Mouse (Mus musculus): ENCODE data around the gene Nip7. TPM values are rescaled to one million over a fixed set of nuclear protein-coding genes. Genes with fewer than 3 reads are reported as not detected.
"Not testable (repeated sequence)": the region's sequence is repeated elsewhere in the genome, so short reads cannot be mapped to it uniquely, and the experiment has no call there.

The Nip7 gene
- polyA plus RNA-seq (2015; fragmentation: Nextera tagmentation; extraction: Ambion mirVana) = 59.3 and 72.9 TPM in 2 replicates

DNA sequence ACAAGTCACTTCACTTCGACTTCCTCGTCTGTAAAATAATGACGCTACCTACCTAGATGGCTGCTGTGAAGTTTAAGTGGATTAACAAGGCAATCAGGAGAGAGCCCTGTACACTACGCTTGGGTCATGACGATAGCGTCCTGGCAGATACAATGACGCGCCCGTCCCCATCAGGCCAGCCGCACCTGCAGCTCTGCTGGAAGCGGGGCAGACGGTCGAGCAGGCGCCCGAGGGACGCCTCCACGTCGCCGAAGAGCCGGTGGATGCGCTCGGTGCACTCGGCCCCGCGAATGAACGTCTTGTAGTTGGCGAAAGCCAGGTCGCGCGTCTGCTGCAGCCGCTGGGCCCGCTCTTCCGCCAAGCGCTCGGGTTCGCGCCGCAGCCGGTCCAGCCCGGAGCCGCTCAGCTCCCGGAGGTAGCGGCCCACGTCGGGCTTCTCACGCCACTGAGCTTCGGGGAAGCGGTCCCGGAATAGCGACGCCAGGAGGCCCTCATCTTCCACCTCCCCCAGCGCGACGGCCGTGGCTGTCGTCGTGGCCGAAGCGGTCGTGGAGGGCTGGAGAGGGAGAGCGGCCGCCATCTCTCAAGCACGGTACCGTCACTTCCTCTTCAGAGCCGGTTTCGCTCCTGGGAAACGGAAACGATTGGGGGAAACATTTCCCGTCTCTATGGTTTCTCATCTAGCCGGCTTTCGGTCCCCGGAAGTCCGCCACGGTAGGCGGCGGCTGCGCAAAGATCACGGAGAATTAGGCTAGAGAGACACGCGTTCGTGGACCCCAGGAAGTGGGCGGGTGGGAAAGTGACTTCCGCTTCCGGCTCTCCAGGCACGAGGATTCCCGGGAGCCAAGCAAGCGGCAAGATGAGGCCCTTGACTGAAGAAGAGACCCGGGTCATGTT lies at the start of gene Nip7, which contains the start of gene Cog8:
TSS of gene Nip7 (plus strand) at position 802 of the 897 bp plus-strand sequence.
TSS of gene Cog8 (minus strand) at position 614 of the 897 bp plus-strand sequence.
- peak; percentile 96 for ATAC-seq (ENCODE audit: low FRiP score)
- H3K27ac ChIP-seq (replicated peaks) = peak within 1 kb of the TSS; percentile 88
- peak within 1 kb of the TSS; percentile 96 for H3K4me3 ChIP-seq (replicated peaks)
- H3K27me3 ChIP-seq (replicated peaks) = no peaks in the 10 kb centered on the region
- H3K36me3 ChIP-seq = peaks cover 54% of the 10 kb centered on the region
- H3K4me2 ChIP-seq = peak within 1 kb of the TSS; percentile 96
- peak within 1 kb of the TSS; percentile 83 for H3K9ac ChIP-seq (replicated peaks)
- under 1% methylated on average over 88 of the region's 88 CpGs for WGBS
- no peaks in the 10 kb centered on the region for H3K9me3 ChIP-seq (replicated peaks)
- peaks cover 28% of the 10 kb centered on the region for H3K4me1 ChIP-seq

DNA sequence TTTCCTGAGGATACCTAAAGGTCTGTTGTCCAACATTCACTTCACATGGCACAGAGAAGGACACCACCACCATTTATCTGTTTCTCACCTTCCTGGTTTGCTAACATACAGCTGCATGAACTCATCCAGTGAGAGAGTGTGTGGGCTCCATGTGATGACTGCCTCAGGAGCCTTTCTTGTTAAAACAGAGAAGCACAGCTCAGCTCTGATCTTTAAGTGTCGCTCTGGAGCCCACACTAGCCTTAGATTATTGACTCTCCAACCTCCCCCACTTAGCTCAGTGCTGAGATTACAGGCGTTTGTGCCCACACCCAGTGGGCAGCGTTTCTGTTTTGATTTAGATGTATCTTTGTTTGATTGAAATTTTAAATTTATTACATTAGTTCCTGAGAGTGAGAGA lies 48.9 kb upstream of the Nip7 start:
- H3K27me3 ChIP-seq (replicated peaks) = no peaks in the 10 kb centered on the region
- H3K4me3 ChIP-seq (replicated peaks) = no peak overlapping the region
- H3K9me3 ChIP-seq (replicated peaks) = no peaks in the 10 kb centered on the region
- 91% methylated on average over 3 of the region's 3 CpGs for WGBS
- no peak overlapping the region for H3K4me2 ChIP-seq
- peaks cover 18% of the 10 kb centered on the region; the same call in 1 of the 2 replicates for H3K36me3 ChIP-seq
- no peak for ATAC-seq (ENCODE audit: low FRiP score)
- H3K27ac ChIP-seq (replicated peaks) = no peak overlapping the region
- no peaks in the 10 kb centered on the region for H3K4me1 ChIP-seq
- no peak overlapping the region for H3K9ac ChIP-seq (replicated peaks)

DNA sequence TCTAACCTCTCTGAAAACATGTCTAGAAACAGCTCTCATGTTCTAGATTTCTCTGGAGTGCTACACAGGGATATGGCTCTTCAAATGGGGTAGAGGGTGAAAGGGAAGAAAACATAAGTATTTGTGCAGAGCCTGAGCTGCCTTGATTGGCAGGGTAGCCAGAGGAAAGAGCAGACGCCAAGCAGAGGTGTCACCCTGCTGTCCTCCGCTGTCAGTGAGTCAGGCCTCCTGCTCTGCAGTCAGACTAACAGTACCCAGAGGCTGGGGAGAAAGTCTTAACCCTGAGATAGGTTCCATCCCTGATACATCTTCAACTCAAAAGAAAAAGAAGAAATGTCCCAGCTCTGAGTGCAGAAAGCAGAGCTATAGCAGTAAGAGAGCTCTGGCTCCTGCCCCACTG lies 44.0 kb upstream of the Nip7 start:
- H3K9me3 ChIP-seq (replicated peaks) = no peaks in the 10 kb centered on the region
- no peak for ATAC-seq (ENCODE audit: low FRiP score)
- H3K9ac ChIP-seq (replicated peaks) = no peak overlapping the region
- WGBS = 100% methylated on average over 2 of the region's 2 CpGs
- no peak overlapping the region for H3K27ac ChIP-seq (replicated peaks)
- no peaks in the 10 kb centered on the region for H3K27me3 ChIP-seq (replicated peaks)
- H3K36me3 ChIP-seq = peaks cover 19% of the 10 kb centered on the region; the same call in 1 of the 2 replicates
- H3K4me1 ChIP-seq = no peaks in the 10 kb centered on the region
- H3K4me3 ChIP-seq (replicated peaks) = no peak overlapping the region
- no peak overlapping the region for H3K4me2 ChIP-seq

DNA sequence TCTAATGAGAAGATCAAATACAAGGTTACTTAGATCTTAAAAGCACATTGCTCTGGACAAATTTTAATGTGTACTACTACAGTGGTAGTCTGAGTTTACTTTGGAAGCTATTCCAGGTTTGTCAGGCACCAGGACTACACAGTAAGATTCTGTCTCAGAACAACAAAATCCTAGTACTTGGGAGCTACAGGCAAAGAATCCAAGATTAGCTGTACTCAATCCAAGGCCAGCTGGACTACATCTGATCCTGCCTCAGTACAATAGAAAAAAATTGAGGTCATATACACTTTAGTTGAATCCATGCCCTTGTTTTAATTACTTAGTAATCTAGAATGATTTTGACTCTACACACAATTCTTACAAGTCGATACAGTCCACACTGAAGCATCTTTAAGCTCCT lies 41.8 kb upstream of the Nip7 start:
- 96% methylated on average over 1 of the region's 1 CpGs for WGBS
- Histone ChIP-seq H3K27me3 (replicated peaks) (no peaks in the 10 kb centered on the region), H3K4me2 (no peak overlapping the region), H3K36me3 (peaks cover 16% of the 10 kb centered on the region; the same call in 1 of the 2 replicates), H3K9me3 (replicated peaks) (no peaks in the 10 kb centered on the region), H3K9ac (replicated peaks) (no peak overlapping the region), H3K27ac (replicated peaks) (no peak overlapping the region), H3K4me1 (no peaks in the 10 kb centered on the region), H3K4me3 (replicated peaks) (no peak overlapping the region)
- no peak for ATAC-seq (ENCODE audit: low FRiP score)

DNA sequence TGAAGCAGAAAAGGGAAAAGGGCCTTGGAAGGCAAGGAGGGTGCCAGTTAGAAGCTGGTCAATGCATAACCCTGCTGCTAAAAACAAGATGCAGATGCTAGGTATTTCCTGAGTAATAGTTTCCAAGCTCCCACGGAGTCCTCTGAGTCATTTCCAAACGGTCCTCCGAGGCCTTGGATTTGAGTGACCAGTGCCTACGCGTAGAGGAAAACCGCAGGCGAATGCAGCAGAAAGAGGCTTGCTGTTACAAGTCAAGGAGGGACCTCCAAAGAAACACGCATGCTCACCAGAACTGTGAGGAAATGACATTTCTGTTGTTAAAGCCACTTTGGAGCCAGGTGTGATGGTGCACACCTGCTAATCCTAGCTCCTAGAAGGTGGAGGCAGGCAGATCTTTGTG lies 33.2 kb upstream of the Nip7 start:
- no peaks in the 10 kb centered on the region for H3K4me1 ChIP-seq
- no peaks in the 10 kb centered on the region for H3K9me3 ChIP-seq (replicated peaks)
- no peaks in the 10 kb centered on the region for H3K36me3 ChIP-seq
- no peak overlapping the region for H3K27ac ChIP-seq (replicated peaks)
- WGBS = 92% methylated on average over 8 of the region's 8 CpGs
- H3K9ac ChIP-seq (replicated peaks) = no peak overlapping the region
- no peak overlapping the region for H3K4me2 ChIP-seq
- no peak for ATAC-seq (ENCODE audit: low FRiP score)
- H3K4me3 ChIP-seq (replicated peaks) = no peak overlapping the region
- no peaks in the 10 kb centered on the region for H3K27me3 ChIP-seq (replicated peaks)

DNA sequence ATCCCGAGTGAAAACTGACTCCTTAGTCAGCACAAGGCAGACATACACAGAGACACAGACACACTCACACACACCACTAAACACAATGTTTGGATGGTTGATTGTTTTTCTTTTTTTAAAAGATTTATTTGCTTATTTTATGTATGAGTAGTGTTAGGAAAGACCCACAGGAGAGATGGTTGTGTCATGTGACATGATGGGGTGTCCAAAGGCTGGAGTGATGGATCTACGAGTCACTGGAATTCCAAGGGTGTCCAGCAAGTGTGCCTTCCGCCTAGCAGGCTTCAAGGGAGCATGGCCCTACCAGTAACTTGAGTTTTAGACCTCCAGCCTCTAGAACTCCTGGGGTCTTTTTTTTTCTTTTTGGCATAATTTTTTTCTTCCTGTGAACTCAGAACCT lies 27.4 kb upstream of the Nip7 start:
- ATAC-seq (ENCODE audit: low FRiP score) = no peak
- Histone ChIP-seq H3K4me1 (peaks cover 21% of the 10 kb centered on the region), H3K27ac (replicated peaks) (no peak overlapping the region), H3K27me3 (replicated peaks) (no peaks in the 10 kb centered on the region), H3K4me2 (no peak overlapping the region), H3K4me3 (replicated peaks) (no peak overlapping the region), H3K9ac (replicated peaks) (no peak overlapping the region), H3K9me3 (replicated peaks) (no peaks in the 10 kb centered on the region), H3K36me3 (no peaks in the 10 kb centered on the region)
- 85% methylated on average over 3 of the region's 3 CpGs for WGBS

DNA sequence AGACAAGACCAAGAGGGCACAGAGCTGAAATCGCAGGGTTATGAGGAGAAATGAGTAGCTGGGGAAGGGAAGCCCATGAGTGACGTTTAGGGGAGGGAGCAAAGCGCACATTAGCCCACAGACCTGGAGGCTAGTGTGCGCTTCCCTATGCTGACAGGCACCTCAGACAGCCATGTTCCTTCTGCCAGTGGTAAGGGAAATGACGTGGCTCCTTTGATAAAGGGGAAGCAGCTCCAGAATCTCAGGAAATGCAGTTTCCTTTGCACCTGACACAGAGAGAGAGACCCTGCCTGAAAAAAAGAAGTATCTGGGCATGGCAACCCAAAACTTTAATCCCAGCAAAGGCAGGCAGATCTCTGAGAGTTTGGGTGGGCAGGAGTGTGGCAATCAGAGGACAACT lies 26.6 kb upstream of the Nip7 start:
- H3K27ac ChIP-seq (replicated peaks) = no peak overlapping the region
- peaks cover 23% of the 10 kb centered on the region for H3K4me1 ChIP-seq
- H3K27me3 ChIP-seq (replicated peaks) = no peaks in the 10 kb centered on the region
- H3K36me3 ChIP-seq = no peaks in the 10 kb centered on the region
- H3K4me2 ChIP-seq = no peak overlapping the region
- no peaks in the 10 kb centered on the region for H3K9me3 ChIP-seq (replicated peaks)
- ATAC-seq (ENCODE audit: low FRiP score) = no peak
- H3K4me3 ChIP-seq (replicated peaks) = no peak overlapping the region
- WGBS = 79% methylated on average over 5 of the region's 5 CpGs
- no peak overlapping the region for H3K9ac ChIP-seq (replicated peaks)

DNA sequence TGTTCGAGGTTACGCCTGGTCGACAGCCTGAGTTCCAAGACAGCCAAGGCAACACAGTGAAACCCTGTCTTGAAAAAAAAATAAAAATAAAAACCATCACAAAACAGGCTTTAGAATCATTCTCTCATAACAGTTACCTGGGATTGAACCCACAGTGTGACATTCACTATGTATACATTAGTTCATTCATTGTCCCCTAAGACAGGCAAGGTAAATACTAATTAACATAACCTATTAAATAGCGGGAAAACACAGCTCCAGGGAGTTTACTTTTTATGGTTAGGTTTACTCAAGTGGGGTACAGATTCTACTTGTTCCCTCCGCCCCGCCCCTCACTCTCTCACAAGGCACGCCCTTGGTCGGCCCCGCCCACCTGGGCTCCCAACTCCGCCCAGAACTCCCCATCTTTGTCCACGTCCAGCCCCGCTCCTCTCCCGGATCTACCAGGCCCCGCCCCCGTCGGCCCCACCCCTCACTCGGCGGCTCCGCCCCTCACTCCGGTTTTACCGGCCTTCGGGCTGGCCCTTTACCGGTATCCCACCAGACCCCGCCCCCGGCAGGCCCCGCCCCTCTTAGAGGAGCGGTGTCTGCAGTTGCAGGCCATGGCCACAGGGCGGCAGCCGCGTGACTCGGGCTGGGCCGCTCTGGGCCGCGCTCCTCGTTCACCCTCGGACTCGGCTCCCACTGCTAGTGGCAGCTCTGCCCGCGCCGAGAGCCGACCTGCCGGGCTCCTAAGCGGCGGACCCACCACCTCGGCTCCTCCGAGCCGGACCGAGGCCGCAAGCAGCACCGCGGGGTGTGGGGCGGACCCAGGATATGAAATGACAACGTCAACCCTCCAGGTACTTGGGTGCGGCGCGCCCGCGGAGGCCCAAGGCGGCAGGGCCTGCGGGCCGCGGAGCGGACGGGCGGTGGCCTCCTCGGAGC lies 25.8 kb upstream of the Nip7 start, which contains the start of gene Vps4a:
TSS of gene Vps4a (plus strand) at position 573 of the 927 bp plus-strand sequence.
- 4% methylated on average over 64 of the region's 66 CpGs for WGBS
- Histone ChIP-seq H3K4me2 (peak within 1 kb of the TSS; percentile 64), H3K9me3 (replicated peaks) (no peaks in the 10 kb centered on the region), H3K9ac (replicated peaks) (peak within 1 kb of the TSS; percentile 80), H3K27me3 (replicated peaks) (no peaks in the 10 kb centered on the region), H3K4me3 (replicated peaks) (peak within 1 kb of the TSS; percentile 91), H3K4me1 (peaks cover 23% of the 10 kb centered on the region), H3K36me3 (no peaks in the 10 kb centered on the region), H3K27ac (replicated peaks) (peak within 1 kb of the TSS; percentile 86)
- peak; percentile 95 for ATAC-seq (ENCODE audit: low FRiP score)

DNA sequence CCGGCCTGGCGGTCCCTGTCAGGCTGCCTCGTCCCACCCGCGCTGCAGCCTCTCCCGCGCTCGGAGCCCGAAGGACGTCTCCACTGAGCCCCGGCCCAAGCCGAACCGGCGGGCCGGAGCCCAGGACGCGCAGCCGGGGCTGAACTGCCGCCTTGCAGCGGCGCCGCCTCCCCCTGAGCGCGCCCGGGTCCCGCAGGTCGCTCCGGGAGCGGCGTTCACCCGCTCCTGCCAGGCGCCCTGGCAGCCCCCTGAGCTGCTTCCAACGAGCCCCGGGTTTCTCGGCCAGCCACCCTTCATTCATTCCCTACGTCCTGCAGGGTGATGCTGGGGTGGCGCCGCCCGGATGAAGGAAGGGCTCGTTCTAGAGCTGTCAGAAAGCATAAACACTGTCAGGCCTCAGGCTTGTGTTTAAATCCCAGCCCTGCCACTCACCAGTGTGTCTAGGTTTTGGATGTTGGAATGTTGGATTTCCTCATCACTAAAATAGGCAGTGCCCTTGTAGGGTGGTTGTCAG lies 25.0 kb upstream of the Nip7 start:
- peak; percentile 37; the same call in 1 of the 2 replicates for ATAC-seq (ENCODE audit: low FRiP score)
- Histone ChIP-seq H3K27ac (replicated peaks) (peak overlapping the region; percentile 86), H3K4me2 (peak overlapping the region; percentile 64), H3K27me3 (replicated peaks) (no peaks in the 10 kb centered on the region), H3K4me3 (replicated peaks) (peak overlapping the region; percentile 91), H3K36me3 (peaks cover under 1% of the 10 kb centered on the region; the same call in 1 of the 2 replicates), H3K4me1 (peaks cover 23% of the 10 kb centered on the region), H3K9ac (replicated peaks) (peak overlapping the region; percentile 80), H3K9me3 (replicated peaks) (no peaks in the 10 kb centered on the region)
- WGBS = under 1% methylated on average over 35 of the region's 40 CpGs

DNA sequence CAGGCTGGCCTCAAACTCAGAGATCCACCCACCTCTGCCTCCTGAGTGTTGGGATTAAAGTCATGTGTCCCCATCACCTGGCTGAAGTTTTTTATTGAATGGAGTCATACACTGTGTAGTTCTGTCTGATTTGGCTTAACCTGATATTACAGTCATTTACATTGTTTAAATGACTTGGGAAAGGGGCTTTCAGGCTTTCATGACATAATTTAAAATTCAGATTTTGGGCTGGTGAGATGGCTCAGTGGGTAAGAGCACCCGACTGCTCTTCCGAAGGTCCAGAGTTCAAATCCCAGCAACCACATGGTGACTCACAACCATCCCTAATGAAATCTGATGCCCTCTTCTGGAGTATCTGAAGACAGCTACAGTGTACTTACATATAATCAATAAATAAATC lies 23.1 kb upstream of the Nip7 start:
- 91% methylated on average over 2 of the region's 2 CpGs for WGBS
- not testable (repeated sequence) for ATAC-seq (ENCODE audit: low FRiP score); H3K9ac ChIP-seq (replicated peaks)

DNA sequence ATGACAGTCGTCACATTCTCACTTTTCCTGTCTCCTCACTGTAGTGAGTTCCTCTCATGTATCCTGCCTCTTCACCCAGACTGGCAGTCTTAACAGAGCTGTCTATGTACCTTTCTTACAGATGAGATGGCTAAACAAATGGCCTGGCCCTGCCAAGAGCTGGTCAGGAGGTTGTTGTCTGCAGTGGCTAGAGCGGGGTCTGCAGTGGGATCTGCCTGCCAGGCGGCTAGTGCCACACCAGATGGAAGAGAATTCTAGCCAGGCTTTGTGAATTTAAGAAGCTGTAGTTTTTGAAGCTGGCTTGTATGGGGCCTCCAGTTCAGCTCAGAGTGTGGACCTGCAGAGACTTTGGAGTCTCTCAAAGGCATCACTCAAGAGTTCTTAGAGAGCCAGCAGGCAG lies 21.0 kb upstream of the Nip7 start:
- no peak overlapping the region for H3K27ac ChIP-seq (replicated peaks)
- no peak for ATAC-seq (ENCODE audit: low FRiP score)
- no peak overlapping the region for H3K4me2 ChIP-seq
- H3K36me3 ChIP-seq = peaks cover 23% of the 10 kb centered on the region
- H3K27me3 ChIP-seq (replicated peaks) = no peaks in the 10 kb centered on the region
- H3K4me1 ChIP-seq = peaks cover 23% of the 10 kb centered on the region
- no peak overlapping the region for H3K9ac ChIP-seq (replicated peaks)
- H3K4me3 ChIP-seq (replicated peaks) = no peak overlapping the region
- H3K9me3 ChIP-seq (replicated peaks) = no peaks in the 10 kb centered on the region
- 88% methylated on average over 3 of the region's 3 CpGs for WGBS

More for the DNA sequence above, 23.1 kb upstream of the Nip7 start:
- not testable (repeated sequence) for H3K27ac ChIP-seq (replicated peaks); H3K36me3 ChIP-seq; H3K27me3 ChIP-seq (replicated peaks); H3K9me3 ChIP-seq (replicated peaks); H3K4me3 ChIP-seq (replicated peaks); H3K4me2 ChIP-seq
- H3K4me1 ChIP-seq = peaks cover 23% of the 10 kb centered on the region
